Mouse (Mus musculus) embryonic facial prominence, embryonic 10.5 days (tissue): Measurements from ENCODE around the gene P4htm. TPM values are rescaled to one million over a fixed set of nuclear protein-coding genes. Genes with fewer than 3 reads are reported as not detected.

ENCODE experiments used
- microRNA counts: library from miRNA; unstranded; fragments of <30 nt; microRNA quantifications from one replicate; lab custom pipeline; 2017
- microRNA-seq: library from miRNA; unstranded; fragments of <30 nt; microRNA quantifications from one replicate; pipeline ENCODE4, GENCODE M21; 2017
- polyA plus RNA-seq: library from polyadenylated mRNA; unstranded; fragments of >200 nt; fragmentation: Nextera tagmentation; extraction: Ambion mirVana; gene quantifications from 2 replicates; pipeline ENCODE4 v1.2.1, GENCODE M21; 2016

P4htm gene
- polyA plus RNA-seq, 1 experiment from 2014 or later = 7.2 TPM

MicroRNAs within 50 kb of the gene (microRNA counts, 519-probe panel; counts per million panel counts)
- microRNA mmu-miR-191 (lab: Ali Mortazavi, UCI) (4,674 counts per million, percentile 84 among the panel's probes with 10 or more counts), microRNA mmu-miR-425 (lab: Ali Mortazavi, UCI) (3,967 counts per million, percentile 77 among the panel's probes with 10 or more counts)

Small RNAs within 50 kb of the gene (microRNA-seq; reads per million reads assigned to microRNA genes)
- gene Gm24083 (not detected), gene Mir191 (not detected), gene Mir425 (1,924 reads per million, percentile 81 among the genes with 10 or more reads in this experiment)

Other genes with a start within 250 kb of the P4htm start
- 127 and 133 TPM in 2 replicates for gene Usp4, start 249.8 kb downstream of the P4htm start, polyA plus RNA-seq
- gene 1700102P08Rik, start 204.9 kb downstream of the P4htm start, polyA plus RNA-seq = 0.67 and 1.0 TPM in 2 replicates
- gene Ccdc36, start 169.2 kb downstream of the P4htm start, polyA plus RNA-seq = 0.93 and 1.1 TPM in 2 replicates
- not detected in 2 replicates for gene BC048562, start 161.2 kb downstream of the P4htm start, polyA plus RNA-seq
- gene Ccdc71, start 137.1 kb downstream of the P4htm start, polyA plus RNA-seq = 56.6 and 57.5 TPM in 2 replicates
- gene Klhdc8b, start 136.1 kb downstream of the P4htm start, polyA plus RNA-seq = 21.6 and 24.2 TPM in 2 replicates
- 33.2 and 33.5 TPM in 2 replicates for gene Lamb2, start 117.9 kb downstream of the P4htm start, polyA plus RNA-seq
- 84.7 and 93.7 TPM in 2 replicates for gene Usp19, start 107.1 kb downstream of the P4htm start, polyA plus RNA-seq
- 118 and 119 TPM in 2 replicates for gene Qars, start 90.0 kb downstream of the P4htm start, polyA plus RNA-seq
- 167 and 168 TPM in 2 replicates for gene Qrich1, start 80.9 kb downstream of the P4htm start, polyA plus RNA-seq
- gene Impdh2, start 37.4 kb downstream of the P4htm start, polyA plus RNA-seq = 235 and 254 TPM in 2 replicates
- 42.4 and 44.1 TPM in 2 replicates for gene Ndufaf3, start 30.2 kb downstream of the P4htm start, polyA plus RNA-seq
- 191 and 200 TPM in 2 replicates for gene Dalrd3, start 27.8 kb downstream of the P4htm start, polyA plus RNA-seq
- 200 and 215 TPM in 2 replicates for gene Wdr6, start 18.9 kb downstream of the P4htm start, polyA plus RNA-seq
- 57.9 and 62.5 TPM in 2 replicates for gene Arih2, start 51.7 kb upstream of the P4htm start, polyA plus RNA-seq
- 30.4 and 35.1 TPM in 2 replicates for gene Slc25a20, start 64.4 kb upstream of the P4htm start, polyA plus RNA-seq
- 24.7 and 26.2 TPM in 2 replicates for gene Prkar2a, start 91.6 kb upstream of the P4htm start, polyA plus RNA-seq
- 94.0 and 103 TPM in 2 replicates for gene Ip6k2, start 186.1 kb upstream of the P4htm start, polyA plus RNA-seq
- gene Nckipsd, start 210.7 kb upstream of the P4htm start, polyA plus RNA-seq = 14.8 and 15.0 TPM in 2 replicates
- 1.6 and 1.7 TPM in 2 replicates for gene Celsr3, start 228.7 kb upstream of the P4htm start, polyA plus RNA-seq